ENCODE assay signal across 30 mouse cellular contexts in the genomic region with DNA sequence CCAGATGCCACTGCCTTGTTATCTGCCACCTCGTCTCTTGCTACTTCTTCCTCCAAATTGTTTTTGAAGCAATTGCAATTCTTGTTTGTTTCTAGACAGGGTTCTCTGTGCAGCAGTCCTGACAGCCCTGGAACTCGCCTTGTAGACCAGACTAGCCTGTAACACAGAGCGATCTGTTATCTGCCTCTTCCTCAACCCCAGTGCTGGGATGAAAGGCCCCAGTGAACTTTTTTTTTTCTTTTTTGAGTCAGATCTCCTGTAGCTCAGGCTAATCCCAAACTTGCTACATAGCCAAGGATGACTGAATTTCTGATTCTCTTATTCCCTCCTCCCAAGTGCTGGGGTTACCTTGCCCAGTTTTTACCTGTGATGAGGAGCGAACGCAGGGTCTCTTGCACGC. TPM values are rescaled to one million over a fixed set of nuclear protein-coding genes. Genes with fewer than 3 reads are reported as not detected.
"Had no signal": no experiment of that assay in that cellular context is flagged by ENCODE, and none has a peak within 500 bp of the region (broad histone marks: within the 10 kb centered on the region; RNA-seq: fewer than 3 reads in every experiment).

No protein-coding gene starts in this region.

- H3K9me3 ChIP-seq: intestine, embryonic 15.5 days; limb, embryonic 10.5 days; limb, embryonic 13.5 days; liver, embryonic 12.5 days; liver, embryonic 15.5 days; lung, embryonic 15.5 days had no signal

- H3K27ac ChIP-seq: limb, embryonic 10.5 days; liver, embryonic 12.5 days; liver, embryonic 15.5 days; lung, embryonic 15.5 days had no signal

- DNase-seq: kidney, adult 11 months; kidney, adult 8-10 months; kidney, postnatal 14 days; liver; lung, adult 18-20 months; lung, postnatal 10 days; lung, postnatal 36 days; right cerebral cortex, adult 18-20 months; right cerebral cortex, postnatal 14 days; right cerebral cortex, postnatal 4 days; thymus, adult 2 months; thymus, postnatal 14 days; thymus, postnatal 4 days had no signal

- H3K4me3 ChIP-seq: intestine, embryonic 15.5 days; limb, embryonic 10.5 days; limb, embryonic 13.5 days; liver, embryonic 12.5 days; liver, embryonic 15.5 days; lung, embryonic 15.5 days; megakaryocyte, embryonic 14.5 days had no signal

- H3K27me3 ChIP-seq: intestine, embryonic 15.5 days; limb, embryonic 13.5 days; liver, embryonic 12.5 days; liver, embryonic 15.5 days; lung, embryonic 15.5 days had no signal

- ATAC-seq: intestine, embryonic 15.5 days; liver, embryonic 12.5 days; midbrain, embryonic 16.5 days had no signal

- H3K9ac ChIP-seq: intestine, embryonic 15.5 days; liver, embryonic 12.5 days; liver, embryonic 15.5 days; lung, embryonic 15.5 days had no signal

- H3K4me2 ChIP-seq: intestine, embryonic 15.5 days; liver, embryonic 12.5 days; liver, embryonic 15.5 days; lung, embryonic 15.5 days; midbrain, embryonic 11.5 days had no signal

- H3K36me3 ChIP-seq: intestine, embryonic 15.5 days; limb, embryonic 10.5 days; limb, embryonic 13.5 days; liver, embryonic 12.5 days had no signal

RNA-seq across cellular contexts. Expression of gene BC048562, which starts 18.1 kb away (rescaled TPM):
- total RNA-seq: layer of hippocampus, adult 8-10 months; layer of hippocampus, postnatal 10 days; left cerebral cortex, postnatal 25 days had no signal
- polyA plus RNA-seq: intestine, embryonic 15.5 days; kidney, embryonic 16.5 days; large intestine, adult 2 months; limb, embryonic 10.5 days; limb, embryonic 13.5 days; liver, embryonic 12.5 days; liver, embryonic 15.5 days; lung, embryonic 15.5 days; midbrain, embryonic 11.5 days; midbrain, embryonic 16.5 days; neural tube, embryonic 11.5 days; neural tube, embryonic 14.5 days; stomach, embryonic 14.5 days; thymus, adult 2 months had no signal

RNA-seq across cellular contexts. Expression of gene Ccdc36, which starts 26.1 kb away (rescaled TPM):
- polyA plus RNA-seq: large intestine, adult 2 months had no signal
